Mouse (Mus musculus) T-helper 2 cell (primary cell): ENCODE results near the gene Pltp.

ENCODE experiments used
- in situ Hi-C: fragments of 300-600 bp; cut with MboI, MseI; formaldehyde crosslinking; loops from one replicate; pipeline ENCODE4 v1.15.1; 2025; ENCODE audit warnings: high pct_unique_total_duplicates

Pltp gene

GRCm38 (mm10) chr2:164857101-164857821 lies at the start of gene Pltp:
Gene Pltp (minus strand): TSS chr2:164857711.
- in situ Hi-C loops: no loop called here

DNA sequence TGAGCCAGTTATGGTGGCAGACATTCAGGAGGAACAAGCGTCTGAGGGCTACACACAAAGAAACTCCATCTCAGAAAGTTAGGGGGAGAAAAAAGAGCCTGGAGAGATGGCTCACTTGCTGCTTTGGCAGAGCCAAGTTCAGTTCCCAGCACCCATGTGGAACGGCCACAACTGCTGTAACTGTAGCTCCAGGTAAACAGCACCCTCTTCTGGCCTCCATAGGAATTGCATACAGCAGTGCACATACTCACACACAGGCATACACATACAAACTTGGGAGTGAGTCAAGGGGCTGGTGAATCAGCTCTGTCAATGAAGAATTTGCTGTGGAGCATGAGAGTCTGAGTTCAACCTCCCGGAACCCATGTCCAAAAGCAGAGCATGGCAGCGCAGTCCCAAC lies 48.6 kb upstream of the Pltp start:
- in situ Hi-C loops: no loop called here

DNA sequence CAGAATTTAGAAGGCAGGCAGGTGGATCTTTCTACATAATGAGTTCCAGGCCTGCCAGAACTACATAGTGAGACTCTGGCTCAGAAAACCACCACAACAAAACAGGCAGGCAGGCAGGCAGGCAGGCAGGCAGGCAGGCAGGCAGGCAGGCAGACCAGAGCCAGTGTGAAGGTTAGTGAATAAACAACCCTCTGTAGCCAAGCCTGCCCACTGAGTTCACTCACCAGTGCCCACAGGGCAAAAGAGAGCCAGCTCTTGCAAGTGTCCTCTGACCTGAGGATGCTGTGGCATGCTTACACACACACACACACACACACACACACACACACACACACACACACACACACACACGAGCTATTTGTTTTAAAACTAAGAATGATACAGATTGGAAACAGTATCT lies 46.0 kb upstream of the Pltp start:
- in situ Hi-C loops: no loop called here

- in situ Hi-C loops: no loop called here
Measured at GRCm38 (mm10) chr2:164901380-164901779, 43.9 kb upstream of the Pltp start.

GRCm38 (mm10) chr2:164899723-164900459 lies 42.4 kb upstream of the Pltp start:
- in situ Hi-C loops: no loop called here

DNA sequence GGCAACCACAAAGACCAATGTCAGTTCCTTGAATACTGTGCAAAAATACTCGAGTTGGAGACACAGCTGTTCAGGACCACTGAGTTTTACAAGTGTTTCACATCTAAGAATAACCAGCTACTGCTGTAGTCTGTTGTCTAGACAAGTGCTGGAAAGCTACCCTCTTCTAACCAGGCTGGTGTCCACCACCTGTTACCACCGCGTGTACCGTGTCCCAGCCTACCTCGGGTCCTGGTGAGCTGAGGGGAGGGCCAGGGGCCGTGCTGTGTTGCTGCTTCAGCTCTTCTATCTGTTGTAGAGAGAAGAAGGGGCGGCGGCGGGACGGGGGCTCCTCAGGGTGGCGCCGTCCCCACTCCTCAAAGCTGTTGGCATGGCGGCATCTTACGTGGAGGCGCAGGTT lies 41.5 kb upstream of the Pltp start:
- in situ Hi-C loops: no loop called here

GRCm38 (mm10) chr2:164898008-164898407 lies 40.5 kb upstream of the Pltp start:
- in situ Hi-C loops: no loop called here

GRCm38 (mm10) chr2:164895885-164896284 lies 38.4 kb upstream of the Pltp start:
- in situ Hi-C loops: no loop called here

- in situ Hi-C loops: no loop called here
Measured at GRCm38 (mm10) chr2:164894644-164895043, 37.1 kb upstream of the Pltp start.

DNA sequence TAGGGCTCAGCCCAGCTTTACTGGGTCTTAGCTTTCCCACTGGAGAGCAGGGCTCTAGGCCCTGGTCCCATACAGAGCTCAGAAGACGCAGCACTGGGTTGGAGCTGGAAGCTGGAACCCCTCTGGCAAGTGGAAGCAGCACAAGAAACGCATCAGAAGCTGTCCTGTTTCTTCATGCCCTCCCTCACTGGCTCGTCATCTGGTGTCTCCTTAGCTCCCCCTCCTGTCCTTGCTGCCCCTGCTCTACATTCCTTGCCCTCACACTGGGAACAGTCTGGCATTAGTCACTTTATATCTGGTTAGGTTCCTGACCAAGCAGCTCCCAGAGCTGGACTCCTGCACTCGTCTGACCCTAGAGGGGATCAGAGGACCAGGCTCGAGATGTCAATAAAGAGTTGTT lies 36.5 kb upstream of the Pltp start:
- in situ Hi-C loops: no loop called here

DNA sequence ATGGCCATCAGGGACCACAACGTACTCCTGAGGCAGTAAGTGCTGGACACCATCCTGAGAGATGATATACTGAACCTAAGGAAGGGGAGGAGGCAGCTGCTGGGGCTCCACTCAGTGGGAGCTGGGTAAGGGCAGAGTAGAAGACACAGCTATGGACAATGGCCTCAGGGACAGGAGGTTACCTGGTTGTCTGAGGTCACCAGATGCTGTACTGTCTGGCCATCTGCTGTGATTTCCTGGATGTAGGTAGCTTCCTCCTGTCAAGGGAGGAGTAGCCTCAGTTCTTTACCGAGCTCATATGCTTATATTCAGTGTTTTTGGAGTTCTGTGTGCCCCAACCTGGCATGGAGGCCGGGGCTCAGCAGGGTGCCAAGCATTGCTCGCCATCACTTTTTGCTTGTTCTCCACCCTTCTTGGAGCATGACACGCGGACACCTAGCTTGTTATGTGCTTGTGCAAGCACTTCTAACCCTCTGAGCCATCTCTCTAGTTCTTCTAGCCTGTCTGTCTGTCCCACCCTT lies 35.2 kb upstream of the Pltp start:
- in situ Hi-C loops: no loop called here

DNA sequence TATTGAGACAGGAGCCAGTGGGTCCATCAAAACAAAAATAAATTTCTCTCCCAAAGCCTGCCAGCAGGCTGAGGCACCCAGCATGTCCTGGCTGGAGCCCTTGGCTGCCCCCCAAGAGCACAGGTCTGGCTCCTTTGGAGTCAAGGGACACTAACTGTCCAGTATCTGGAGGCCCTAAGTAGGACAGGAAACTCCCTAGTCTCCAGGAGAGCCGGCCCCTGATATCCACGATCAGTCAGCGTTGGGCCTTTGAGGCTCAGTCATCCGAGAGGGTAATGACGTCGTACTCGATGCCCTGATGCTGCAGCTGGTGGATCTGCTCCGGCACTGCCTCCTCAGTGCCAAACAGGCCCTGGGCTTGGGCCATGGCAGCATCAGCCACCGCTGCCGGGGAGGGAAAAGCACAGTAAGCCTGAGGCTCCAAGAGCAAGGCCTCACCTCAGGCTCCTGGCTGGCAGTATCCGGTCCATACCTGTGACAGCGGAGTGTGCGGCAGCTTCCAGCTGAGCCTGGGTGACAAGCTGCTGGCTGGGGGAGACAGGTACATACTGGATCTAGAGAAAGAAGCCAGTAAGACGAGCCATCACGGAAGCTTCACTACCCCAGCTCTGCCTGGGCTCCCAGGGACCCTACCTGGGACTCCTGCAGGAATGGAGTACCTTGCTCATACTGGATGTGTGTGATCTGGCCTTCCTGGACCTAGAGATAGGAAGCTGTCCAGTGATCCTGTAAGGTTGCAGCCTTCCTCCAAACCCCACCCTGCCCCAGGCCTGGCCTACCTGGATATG lies 34.6 kb upstream of the Pltp start:
- in situ Hi-C loops: no loop called here

GRCm38 (mm10) chr2:164891056-164891834 lies 33.7 kb upstream of the Pltp start:
- in situ Hi-C loops: no loop called here

DNA sequence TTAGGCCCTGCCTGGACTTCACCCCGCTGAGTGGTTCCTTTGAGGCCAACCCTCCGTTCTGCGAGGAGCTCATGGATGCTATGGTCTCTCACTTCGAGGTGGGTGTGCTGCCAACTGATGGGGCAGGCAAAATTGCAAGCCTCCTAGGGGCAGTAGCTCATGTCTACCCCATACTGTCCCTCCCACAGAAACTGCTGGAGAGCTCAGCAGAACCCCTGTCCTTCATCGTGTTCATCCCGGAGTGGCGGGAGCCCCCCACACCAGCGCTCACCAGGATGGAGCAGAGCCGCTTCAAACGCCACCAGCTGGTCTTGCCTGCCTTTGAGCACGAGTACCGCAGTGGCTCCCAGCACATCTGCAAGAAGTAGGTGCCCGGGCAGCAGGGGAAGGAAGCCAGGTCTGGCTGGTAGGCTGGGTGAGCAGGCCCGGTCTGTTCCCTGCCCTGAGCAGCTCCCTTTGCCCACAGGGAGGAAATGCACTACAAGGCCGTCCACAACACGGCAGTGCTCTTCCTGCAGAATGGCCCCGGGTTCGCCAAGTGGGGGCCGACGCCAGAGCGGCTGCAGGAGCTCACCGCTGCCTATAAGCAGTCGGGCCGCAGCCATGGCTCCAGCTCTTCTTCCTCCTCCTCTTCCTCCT lies 33.0 kb upstream of the Pltp start:
- in situ Hi-C loops: no loop called here

DNA sequence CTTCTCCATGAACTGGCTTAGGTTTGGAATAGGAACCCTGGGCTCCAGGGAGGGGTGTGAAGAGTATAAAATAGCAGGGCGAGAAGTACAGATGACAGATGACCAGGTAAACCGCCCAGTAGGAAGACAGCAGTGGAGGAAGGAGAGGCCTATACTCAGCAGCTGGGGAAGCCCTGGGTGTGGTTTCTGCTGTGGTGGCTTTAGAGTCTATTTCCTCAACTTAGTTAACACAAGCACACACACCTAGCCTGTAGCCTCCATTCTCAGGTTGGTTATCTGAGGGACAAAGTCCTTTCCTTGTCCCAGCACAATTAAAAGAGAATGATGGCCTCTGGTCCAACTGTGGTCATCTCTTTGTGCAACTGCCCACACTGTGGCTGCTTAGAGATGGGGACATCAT lies 32.4 kb upstream of the Pltp start:
- in situ Hi-C loops: no loop called here

- in situ Hi-C loops: no loop called here
Measured at GRCm38 (mm10) chr2:164888996-164889395, 31.5 kb upstream of the Pltp start.

DNA sequence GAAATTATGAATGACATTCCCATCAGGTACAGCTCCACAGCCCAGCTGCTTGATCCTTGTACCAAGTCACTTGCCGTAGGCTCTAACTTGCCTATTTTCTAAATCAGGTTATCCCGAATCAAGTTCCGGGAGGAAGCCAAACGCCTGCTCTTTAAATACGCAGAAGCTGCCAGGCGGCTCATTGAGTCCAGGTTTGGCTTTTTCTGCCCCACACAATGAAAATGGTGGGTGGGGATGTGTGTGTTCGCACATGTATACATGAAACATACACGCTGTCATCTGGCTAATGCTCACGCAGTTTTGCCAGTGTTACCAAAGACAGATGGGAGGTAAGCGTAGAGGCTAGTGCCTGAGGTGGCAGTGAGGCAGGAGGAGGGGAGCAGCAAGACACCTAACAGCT lies 29.1 kb upstream of the Pltp start:
- in situ Hi-C loops: no loop called here

DNA sequence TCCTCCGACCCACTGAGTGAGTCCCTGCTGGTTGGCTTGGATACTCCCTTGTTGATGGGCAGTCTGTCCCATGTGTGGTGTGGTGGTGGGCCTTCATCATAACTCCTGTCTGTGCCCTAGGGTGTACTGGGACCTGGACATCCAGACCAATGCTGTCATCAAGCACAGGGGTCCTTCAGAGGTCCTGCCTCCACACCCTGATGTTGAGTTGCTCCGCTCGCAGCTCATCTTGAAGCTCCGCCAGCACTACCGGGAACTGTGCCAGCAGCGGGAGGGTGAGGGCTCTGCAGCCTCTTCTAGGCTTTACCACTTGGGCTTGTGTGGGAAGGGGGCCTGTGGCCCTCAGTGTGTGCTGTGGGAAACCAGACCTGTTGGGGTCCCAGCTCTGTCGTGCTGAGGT lies 28.3 kb upstream of the Pltp start:
- in situ Hi-C loops: no loop called here

GRCm38 (mm10) chr2:164882619-164883018 lies 25.1 kb upstream of the Pltp start:
- in situ Hi-C loops: no loop called here

DNA sequence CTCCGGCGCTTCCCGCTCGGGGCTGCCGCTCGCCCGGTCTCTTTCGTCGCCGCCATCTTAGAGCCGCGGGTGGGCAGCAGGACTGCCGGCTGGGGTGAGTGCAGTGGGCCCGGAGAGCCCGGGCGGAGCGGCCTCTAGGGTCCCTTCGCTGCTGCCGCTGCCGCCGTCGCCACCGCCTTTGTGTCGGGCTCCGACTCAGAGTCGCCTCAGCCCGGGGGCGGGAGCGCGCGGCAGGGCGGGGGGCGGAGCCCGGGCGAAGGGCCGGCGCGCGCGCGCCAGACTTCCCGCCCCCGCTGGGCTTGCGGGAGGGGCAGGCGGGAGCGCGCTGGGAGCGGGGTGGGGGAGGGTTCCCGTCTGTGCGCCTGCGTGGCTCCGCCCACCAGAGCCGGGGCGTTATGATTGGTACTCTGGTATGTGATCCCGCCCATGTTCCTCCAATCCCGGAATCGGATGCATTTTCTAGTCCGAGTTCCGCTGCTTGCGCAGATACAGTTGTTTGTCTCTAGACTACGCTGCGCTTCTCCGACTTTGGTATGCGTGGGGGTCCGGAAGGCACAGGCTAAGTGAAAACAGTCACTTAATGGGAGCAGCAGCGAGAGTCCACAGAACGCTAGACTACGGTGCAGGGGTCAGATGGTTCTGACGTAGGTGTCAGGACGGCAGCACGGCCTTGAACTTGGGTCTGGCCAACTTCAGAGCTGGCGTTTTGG lies 22.2 kb upstream of the Pltp start:
- in situ Hi-C loops: loop anchor here (5.0 kb wide), 1 partner anchor 33 kb away; the partner anchor contains the start of gene Zfp335
